Mouse (Mus musculus) liver, postnatal 0 days (tissue): ENCODE measurements at regions not wholly inside any gene's neighbourhood (a gene's known extent, or its start where the extent isn't known, plus 50 kb on each side); places are given as distances from the start of the nearest gene placed in this dataset.

Experiments used
- ATAC-seq: fragments of 200-750 bp; cut with Nextera tagmentation; 2 replicates; pipeline ENCODE4 v1.8.0; 2017; ENCODE audit warnings: mild to moderate bottlenecking, moderate library complexity
- DNase-seq: peaks from one replicate; pipeline ENCODE4 v3.0.0-alpha.2; 2016
- H3K27ac ChIP-seq: fragments of 300-500 bp; sonication (generic); 2 replicates; pipeline ENCODE4 v1.5.1; 2014; ENCODE audit warnings: antibody characterized with exemption, moderate library complexity, mild to moderate bottlenecking, low read depth
- H3K27me3 ChIP-seq: fragments of 300-500 bp; sonication (generic); 2 replicates; pipeline ENCODE4 v1.6.1; 2014; ENCODE audit warnings: low read length, control low read depth, mixed read lengths; ENCODE audit not compliant: insufficient read depth
- H3K36me3 ChIP-seq: fragments of 300-500 bp; sonication (generic); replicated peaks from 2 replicates; pipeline ENCODE4 v1.6.1; 2014; ENCODE audit warnings: mild to moderate bottlenecking, control low read depth, low read length, moderate library complexity, mixed read lengths; ENCODE audit not compliant: insufficient read depth
- H3K4me1 ChIP-seq: fragments of 300-500 bp; sonication (generic); 2 replicates; pipeline ENCODE4 v1.6.1; 2014; ENCODE audit warnings: antibody characterized with exemption, mild to moderate bottlenecking, control low read depth; ENCODE audit not compliant: insufficient read depth
- H3K4me2 ChIP-seq: fragments of 300-500 bp; sonication (generic); 2 replicates; pipeline ENCODE4 v1.6.1; 2014; ENCODE audit warnings: low read depth, mild to moderate bottlenecking, low read length, moderate library complexity, mixed read lengths
- H3K4me3 ChIP-seq: fragments of 300-500 bp; sonication (generic); 2 replicates; pipeline ENCODE4 v1.5.1; 2014; ENCODE audit warnings: low read depth, low read length
- H3K9ac ChIP-seq: fragments of 300-500 bp; sonication (generic); replicated peaks from 2 replicates; pipeline ENCODE4 v1.6.1; 2014; ENCODE audit warnings: mild to moderate bottlenecking, moderate library complexity
- H3K9me3 ChIP-seq: fragments of 300-500 bp; sonication (generic); 2 replicates; pipeline ENCODE4 v1.6.1; 2016; ENCODE audit warnings: mild to moderate bottlenecking, control low read depth, low read length, mixed read lengths
- CTCF ChIP-seq: sonication (generic); IDR thresholded peaks from 2 replicates; pipeline ENCODE4 v1.5.1; 2016; ENCODE audit warnings: antibody characterized with exemption, low read depth
- EP300 ChIP-seq: IDR thresholded peaks from 2 replicates; pipeline ENCODE4 v1.6.1; 2016; ENCODE audit warnings: antibody characterized with exemption, low read depth, mild to moderate bottlenecking
- WGBS: fragments of 180-500 bp; shearing (Covaris S2); extraction: QIAGEN DNeasy Blood & Tissue Kit; methylation state at CpG from one replicate; pipeline ENCODE4 v1.1.7; 2014; ENCODE audit not compliant: insufficient replicate concordance; 5-methylcytosine and 5-hydroxymethylcytosine counted together

DNA sequence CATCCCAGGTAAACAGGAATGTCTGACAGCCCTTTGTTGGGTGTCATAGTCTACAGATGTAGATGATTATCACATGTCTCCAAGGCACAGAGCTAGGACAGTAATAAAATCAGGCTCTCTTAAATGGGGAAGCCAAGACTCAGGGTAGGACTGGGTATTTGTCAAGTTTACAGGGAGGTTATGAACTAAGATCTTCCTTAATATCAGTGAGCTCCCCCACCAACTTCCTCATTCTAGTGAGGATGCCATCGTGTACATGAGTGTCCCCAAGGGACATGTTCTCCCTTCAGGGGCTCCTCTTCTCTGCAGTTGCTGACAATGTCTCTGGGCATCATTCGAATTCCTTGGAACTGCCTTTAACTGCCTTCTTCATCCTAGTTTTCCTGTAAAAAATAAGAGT, 301.7 kb downstream of the H2al1j start:
- no peak overlapping the region for H3K9ac ChIP-seq
- no peak for DNase-seq
- H3K4me2 ChIP-seq, result no peak overlapping the region
- 41% methylated on average over 2 of the region's 2 CpGs for WGBS
- ATAC-seq, result no peak
- no peak overlapping the region for H3K27ac ChIP-seq
- no peaks in the 10 kb centered on the region for H3K9me3 ChIP-seq
- H3K36me3 ChIP-seq, result no peaks in the 10 kb centered on the region
- no peaks in the 10 kb centered on the region for H3K4me1 ChIP-seq
- H3K27me3 ChIP-seq, result no peaks in the 10 kb centered on the region
- H3K4me3 ChIP-seq, result no peak overlapping the region
- TF ChIP-seq CTCF (no peak), EP300 (no peak)

DNA sequence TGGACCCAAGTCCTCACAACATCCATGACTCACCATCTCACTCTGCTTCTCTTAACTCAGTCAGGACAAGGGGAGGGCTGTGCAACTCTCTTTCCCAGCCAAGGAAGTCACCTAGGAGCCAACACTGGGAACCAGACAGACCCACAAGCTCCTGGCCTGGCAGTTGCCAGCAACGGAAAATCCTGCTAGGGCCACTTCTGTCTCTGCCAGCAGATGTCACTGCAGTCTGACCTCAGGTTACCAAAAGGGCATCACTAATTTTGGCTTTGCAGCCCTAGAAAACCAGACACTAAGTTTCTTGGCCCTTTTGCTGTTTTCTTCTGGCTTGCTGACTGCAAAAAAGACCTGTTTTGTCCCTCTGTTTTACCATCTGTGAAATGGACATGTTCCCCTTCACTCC, 302.3 kb downstream of the H2al1j start:
- Histone ChIP-seq H3K4me1 (no peaks in the 10 kb centered on the region), H3K9ac (no peak overlapping the region), H3K9me3 (no peaks in the 10 kb centered on the region), H3K36me3 (no peaks in the 10 kb centered on the region), H3K4me2 (no peak overlapping the region), H3K27ac (no peak overlapping the region), H3K27me3 (no peaks in the 10 kb centered on the region), H3K4me3 (no peak overlapping the region)
- DNase-seq (peak; percentile 41), ATAC-seq (no peak)
- WGBS, result 20% methylated on average over 1 of the region's 1 CpGs
- no peak for TF ChIP-seq EP300
- TF ChIP-seq CTCF, result peak; percentile 63

DNA sequence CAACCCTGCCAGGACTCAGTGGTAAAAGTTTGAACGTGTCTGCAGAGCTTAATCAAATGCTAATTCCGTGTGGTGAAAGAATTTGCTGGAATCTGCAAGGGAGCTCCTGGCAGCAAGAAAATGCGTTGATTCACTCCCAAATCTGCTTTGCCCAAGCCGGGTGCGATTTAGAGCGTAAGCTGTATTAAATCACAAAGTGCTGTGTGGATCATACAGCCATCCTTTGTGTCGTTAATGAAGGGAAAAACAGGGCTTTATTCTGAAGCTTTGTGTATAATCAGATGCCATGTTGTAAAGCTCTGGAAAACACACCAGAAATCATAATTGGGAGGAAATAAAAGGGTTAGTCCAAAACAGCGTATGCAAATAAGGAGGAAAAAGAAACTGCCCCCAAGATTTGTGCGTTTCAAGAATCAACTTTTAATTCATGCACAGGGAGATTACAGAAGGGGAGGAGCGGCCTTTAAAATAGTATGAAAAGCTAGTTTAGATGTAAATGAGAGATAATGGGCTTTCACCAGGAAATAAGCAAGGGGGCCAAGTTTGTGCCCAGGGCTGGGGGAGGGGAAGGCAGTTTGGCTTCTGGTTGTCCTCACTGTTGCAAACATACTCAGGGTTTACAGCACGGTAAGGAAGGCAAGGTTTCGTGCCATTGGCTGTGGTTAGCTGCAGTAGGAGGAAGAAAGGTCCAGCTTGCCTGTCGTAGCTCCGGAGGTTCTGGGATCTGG, 303.7 kb downstream of the H2al1j start:
- TF ChIP-seq CTCF, result no peak
- TF ChIP-seq EP300, result no peak
- H3K4me2 ChIP-seq, result peak overlapping the region; percentile 59
- no peak for DNase-seq
- H3K4me3 ChIP-seq, result no peak overlapping the region
- H3K9ac ChIP-seq, result no peak overlapping the region
- no peaks in the 10 kb centered on the region for H3K27me3 ChIP-seq
- H3K9me3 ChIP-seq, result no peaks in the 10 kb centered on the region
- H3K27ac ChIP-seq, result no peak overlapping the region
- H3K36me3 ChIP-seq, result no peaks in the 10 kb centered on the region
- 27% methylated on average over 14 of the region's 14 CpGs for WGBS
- no peaks in the 10 kb centered on the region for H3K4me1 ChIP-seq
- no peak for ATAC-seq

DNA sequence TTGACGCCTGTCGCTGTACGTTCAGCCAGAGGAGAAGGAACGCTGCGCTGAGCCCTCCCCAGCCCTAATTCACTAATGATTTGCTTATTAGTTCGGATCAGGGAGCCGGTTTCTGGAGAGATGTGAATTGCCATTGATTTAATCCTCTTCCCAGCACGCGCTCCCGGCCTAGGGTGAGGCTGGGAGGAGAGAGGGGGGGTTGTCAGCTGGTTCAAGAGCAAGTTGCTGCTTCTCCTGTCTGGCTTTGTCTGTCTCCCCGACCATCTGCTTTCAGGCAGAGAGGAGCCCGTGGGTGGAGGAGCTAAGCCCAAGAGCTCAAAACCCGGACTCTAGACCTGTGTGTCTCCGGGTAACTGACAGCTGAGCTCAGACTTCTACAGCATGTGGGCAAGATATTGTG, 304.4 kb downstream of the H2al1j start:
- TF ChIP-seq CTCF, result no peak
- ATAC-seq, result no peak
- Histone ChIP-seq H3K9ac (no peak overlapping the region), H3K4me2 (peak overlapping the region; percentile 59), H3K36me3 (no peaks in the 10 kb centered on the region), H3K27ac (no peak overlapping the region), H3K4me1 (no peaks in the 10 kb centered on the region), H3K27me3 (no peaks in the 10 kb centered on the region), H3K9me3 (no peaks in the 10 kb centered on the region), H3K4me3 (no peak overlapping the region)
- no peak for DNase-seq
- 16% methylated on average over 14 of the region's 14 CpGs for WGBS

DNA sequence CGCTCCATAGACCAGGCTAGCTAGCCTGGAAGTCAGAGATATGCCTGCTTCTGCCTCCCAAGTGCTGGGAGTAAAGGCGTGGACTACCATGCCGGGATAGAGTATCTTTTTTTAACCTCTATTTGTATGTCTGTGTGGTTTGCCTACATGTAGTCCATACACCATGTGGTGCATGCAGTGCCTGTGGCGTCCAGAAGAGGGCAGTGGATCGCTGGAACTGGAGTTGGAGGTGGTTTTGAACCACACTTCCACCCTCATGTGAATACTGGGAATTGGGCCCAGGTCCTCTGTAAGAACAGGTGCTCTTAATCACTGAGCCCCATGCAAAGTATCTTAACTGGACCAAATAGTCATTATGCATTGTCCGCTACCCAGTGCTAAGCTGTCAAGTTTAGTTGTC, 306.2 kb downstream of the H2al1j start:
- TF ChIP-seq CTCF (peak; percentile 74), EP300 (no peak)
- 43% methylated on average over 6 of the region's 6 CpGs for WGBS
- peak; percentile 47 for DNase-seq

DNA sequence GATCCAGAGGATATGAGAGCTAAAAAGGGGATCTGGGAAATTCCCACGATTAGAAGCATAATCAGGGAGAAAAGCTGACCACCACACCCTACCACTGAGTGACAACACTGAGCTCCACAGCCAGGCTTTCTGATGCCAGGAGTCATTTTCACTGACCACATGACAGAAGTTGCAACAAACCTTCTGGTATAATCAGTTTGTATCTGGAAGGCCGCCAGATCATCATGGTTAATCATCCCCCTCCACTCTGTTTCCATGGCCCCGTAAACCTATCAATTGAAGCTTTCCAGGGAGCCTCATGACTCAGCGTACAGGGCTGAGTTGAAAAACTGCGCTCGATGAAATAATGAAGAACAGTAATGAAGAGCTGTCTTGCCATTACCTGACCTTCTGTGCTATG, 316.9 kb downstream of the H2al1j start:
- no peaks in the 10 kb centered on the region for H3K27me3 ChIP-seq
- no peak for ATAC-seq
- no peaks in the 10 kb centered on the region; the same call in 1 of the 2 replicates for H3K9me3 ChIP-seq
- H3K9ac ChIP-seq, result no peak overlapping the region
- no peak for DNase-seq
- no peaks in the 10 kb centered on the region for H3K36me3 ChIP-seq
- H3K4me1 ChIP-seq, result no peaks in the 10 kb centered on the region
- TF ChIP-seq CTCF (no peak), EP300 (no peak)
- H3K4me3 ChIP-seq, result no peak overlapping the region
- H3K4me2 ChIP-seq, result no peak overlapping the region
- no peak overlapping the region for H3K27ac ChIP-seq
- WGBS, result 59% methylated on average over 6 of the region's 6 CpGs

More for the DNA sequence above, 306.2 kb downstream of the H2al1j start:
- Histone ChIP-seq H3K4me3 (no peak overlapping the region), H3K4me2 (no peak overlapping the region), H3K4me1 (no peaks in the 10 kb centered on the region), H3K9me3 (no peaks in the 10 kb centered on the region), H3K9ac (no peak overlapping the region), H3K36me3 (no peaks in the 10 kb centered on the region), H3K27me3 (no peaks in the 10 kb centered on the region), H3K27ac (no peak overlapping the region)
- ATAC-seq, result no peak
